Mouse (Mus musculus): ENCODE measurements around the gene Plcg2.

Gene Plcg2

GRCm38 (mm10) chr8:117645486-117645885, 147.4 kb downstream of the Plcg2 start:
- no peak for DNase-seq

- peak; percentile 37 to 55 for DNase-seq
These were observed 147.9 kb downstream of the Plcg2 start for GRCm38 (mm10) chr8:117646020-117646419.

- peak in 1 of 2 experiments; percentile 23 for DNase-seq
These were observed 148.3 kb downstream of the Plcg2 start for GRCm38 (mm10) chr8:117646440-117646839.

GRCm38 (mm10) chr8:117652318-117652717, 154.2 kb downstream of the Plcg2 start:
- no peak for DNase-seq

GRCm38 (mm10) chr8:117658990-117659389, 160.9 kb downstream of the Plcg2 start:
- DNase-seq: no peak

- DNase-seq: no peak
These were observed 162.4 kb downstream of the Plcg2 start for GRCm38 (mm10) chr8:117660358-117661031.

GRCm38 (mm10) chr8:117667349-117668124, 169.4 kb downstream of the Plcg2 start:
- DNase-seq: no peak

GRCm38 (mm10) chr8:117670461-117670860, 172.4 kb downstream of the Plcg2 start:
- DNase-seq: no peak

GRCm38 (mm10) chr8:117672558-117672957, 174.5 kb downstream of the Plcg2 start:
- DNase-seq: no peak

- DNase-seq: peak; percentile 48 to 70
These were observed 175.3 kb downstream of the Plcg2 start, which contains the start of gene Sdr42e1 for GRCm38 (mm10) chr8:117673430-117673830. Gene Sdr42e1 (minus strand): TSS chr8:117673689.

GRCm38 (mm10) chr8:117675171-117675570, 177.1 kb downstream of the Plcg2 start:
- DNase-seq: no peak

- DNase-seq: no peak
These were observed 178.4 kb downstream of the Plcg2 start for GRCm38 (mm10) chr8:117676460-117676859.

- no peak for DNase-seq
These were observed 178.9 kb downstream of the Plcg2 start for GRCm38 (mm10) chr8:117677011-117677410.

GRCm38 (mm10) chr8:117678650-117679049, 180.6 kb downstream of the Plcg2 start:
- no peak for DNase-seq

GRCm38 (mm10) chr8:117683925-117684472, 185.9 kb downstream of the Plcg2 start:
- peak in 1 of 2 experiments; percentile 8 for DNase-seq

GRCm38 (mm10) chr8:117684504-117684903, 186.4 kb downstream of the Plcg2 start:
- DNase-seq: peak in 1 of 2 experiments; percentile 14
